Mouse (Mus musculus) midbrain, postnatal 0 days (tissue): Measurements from ENCODE around the gene Kcnc1. TPM values are rescaled to one million over a fixed set of nuclear protein-coding genes. Genes with fewer than 3 reads are reported as not detected.

Source experiments
- ATAC-seq: fragments of 200-750 bp; cut with Nextera tagmentation; 2 replicates; pipeline ENCODE4 v1.8.0; 2017; ENCODE audit warnings: moderate number of reproducible peaks, mild to moderate bottlenecking, moderate TSS enrichment, moderate library complexity; ENCODE audit not compliant: low FRiP score
- DNase-seq: peaks from one replicate; pipeline ENCODE4 v3.0.0-alpha.2; 2015; ENCODE audit warnings: low spot score
- H3K27ac ChIP-seq: fragments of 300-500 bp; sonication (generic); 2 replicates; pipeline ENCODE4 v1.5.1; 2014; ENCODE audit warnings: low read depth, mild to moderate bottlenecking, low read length, mixed read lengths
- H3K27me3 ChIP-seq: fragments of 300-500 bp; sonication (generic); 2 replicates; pipeline ENCODE4 v1.6.1; 2014; ENCODE audit warnings: low read length, control low read depth, mixed read lengths; ENCODE audit not compliant: insufficient read depth
- H3K36me3 ChIP-seq: fragments of 300-500 bp; sonication (generic); 2 replicates; pipeline ENCODE4 v1.6.1; 2014; ENCODE audit warnings: low read length, control low read depth, mixed read lengths; ENCODE audit not compliant: insufficient read depth
- H3K4me1 ChIP-seq: fragments of 300-500 bp; sonication (generic); 2 replicates; pipeline ENCODE4 v1.6.1; 2014; ENCODE audit warnings: mild to moderate bottlenecking, control low read depth, antibody characterized with exemption, low read length, mixed read lengths; ENCODE audit not compliant: insufficient read depth
- H3K4me2 ChIP-seq: fragments of 300-500 bp; sonication (generic); 2 replicates; pipeline ENCODE4 v1.6.1; 2014; ENCODE audit warnings: low read depth, mild to moderate bottlenecking, low read length, mixed read lengths; ENCODE audit not compliant: poor library complexity, severe bottlenecking
- H3K4me3 ChIP-seq: fragments of 300-500 bp; sonication (generic); 2 replicates; pipeline ENCODE4 v1.5.1; 2014; ENCODE audit warnings: low read depth, mild to moderate bottlenecking, low read length, moderate library complexity
- H3K9ac ChIP-seq: fragments of 300-500 bp; sonication (generic); replicated peaks from 2 replicates; pipeline ENCODE4 v1.6.1; 2014; ENCODE audit warnings: mild to moderate bottlenecking, low read length, moderate library complexity, mixed read lengths; ENCODE audit not compliant: poor library complexity, severe bottlenecking
- H3K9me3 ChIP-seq: fragments of 300-500 bp; sonication (generic); 2 replicates; pipeline ENCODE4 v1.6.1; 2016; ENCODE audit warnings: low read length, control low read depth
- CTCF ChIP-seq: IDR thresholded peaks from 2 replicates; pipeline ENCODE4 v1.5.1; 2016; ENCODE audit warnings: antibody characterized with exemption, mild to moderate bottlenecking
- WGBS: fragments of 180-500 bp; shearing (Covaris S2); extraction: QIAGEN DNeasy Blood & Tissue Kit; methylation state at CpG from one replicate; pipeline ENCODE4 v1.1.7; 2014; 5-methylcytosine and 5-hydroxymethylcytosine counted together
- polyA plus RNA-seq: library from polyadenylated mRNA; unstranded; fragments of >200 nt; fragmentation: Nextera tagmentation; extraction: Ambion mirVana; gene quantifications from 2 replicates; pipeline ENCODE4 v1.2.1, GENCODE M21; 2015
- total RNA-seq: library from RNA; depleted of rRNA; stranded (reverse); fragments of >200 nt; gene quantifications from 2 replicates; pipeline ENCODE4 v1.2.3, GENCODE M21; 2014

Kcnc1 gene
- total and polyA plus RNA-seq, 2 experiments from 2014 or later = 24.0 to 44.9 TPM

- Histone ChIP-seq H3K36me3 (peaks cover 19% of the 10 kb centered on the region), H3K4me3 (no peak overlapping the region), H3K4me1 (no peaks in the 10 kb centered on the region), H3K27ac (no peak overlapping the region), H3K4me2 (no peak overlapping the region), H3K9ac (no peak overlapping the region), H3K27me3 (no peaks in the 10 kb centered on the region), H3K9me3 (no peaks in the 10 kb centered on the region)
- DNase-seq (no peak), ATAC-seq (no peak)
- no peak for TF ChIP-seq CTCF
- 92% methylated on average over 5 of the region's 5 CpGs for WGBS
Observed at GRCm38 (mm10) chr7:46435833-46436232, 39.5 kb downstream of the Kcnc1 start.

GRCm38 (mm10) chr7:46438537-46439141 is 42.3 kb downstream of the Kcnc1 start:
- no peak overlapping the region for H3K4me2 ChIP-seq
- H3K4me3 ChIP-seq = no peak overlapping the region
- peaks cover 22% of the 10 kb centered on the region for H3K36me3 ChIP-seq
- ATAC-seq = no peak
- H3K27me3 ChIP-seq = no peaks in the 10 kb centered on the region
- no peak overlapping the region for H3K9ac ChIP-seq
- 63% methylated on average over 9 of the region's 9 CpGs for WGBS
- DNase-seq = no peak
- H3K27ac ChIP-seq = no peak overlapping the region
- H3K4me1 ChIP-seq = no peaks in the 10 kb centered on the region
- TF ChIP-seq CTCF = no peak
- no peaks in the 10 kb centered on the region for H3K9me3 ChIP-seq

GRCm38 (mm10) chr7:46443163-46443562 is 46.9 kb downstream of the Kcnc1 start:
- no peak for TF ChIP-seq CTCF
- H3K4me2 ChIP-seq = no peak overlapping the region
- H3K9me3 ChIP-seq = no peaks in the 10 kb centered on the region
- no peak for DNase-seq
- peaks cover 7% of the 10 kb centered on the region; the same call in 1 of the 2 replicates for H3K36me3 ChIP-seq
- no peak for ATAC-seq
- H3K4me3 ChIP-seq = no peak overlapping the region
- H3K9ac ChIP-seq = no peak overlapping the region
- WGBS = 80% methylated on average over 10 of the region's 10 CpGs
- H3K4me1 ChIP-seq = no peaks in the 10 kb centered on the region
- no peak overlapping the region for H3K27ac ChIP-seq
- H3K27me3 ChIP-seq = no peaks in the 10 kb centered on the region

GRCm38 (mm10) chr7:46445896-46446295 is 49.6 kb downstream of the Kcnc1 start:
- no peak for DNase-seq

GRCm38 (mm10) chr7:46447473-46448165 is 51.3 kb downstream of the Kcnc1 start:
- H3K27me3 ChIP-seq = no peaks in the 10 kb centered on the region
- H3K36me3 ChIP-seq = peaks cover 3% of the 10 kb centered on the region; the same call in 1 of the 2 replicates
- peaks cover 3% of the 10 kb centered on the region for H3K4me1 ChIP-seq
- ATAC-seq = no peak
- no peak overlapping the region for H3K4me2 ChIP-seq
- H3K27ac ChIP-seq = peak overlapping the region; percentile 44; the same call in 1 of the 2 replicates
- no peak for DNase-seq
- H3K9ac ChIP-seq = no peak overlapping the region
- H3K9me3 ChIP-seq = no peaks in the 10 kb centered on the region
- no peak for TF ChIP-seq CTCF
- WGBS = 39% methylated on average over 9 of the region's 9 CpGs
- no peak overlapping the region for H3K4me3 ChIP-seq

More at GRCm38 (mm10) chr7:46445896-46446295, 49.6 kb downstream of the Kcnc1 start:
- Histone ChIP-seq H3K4me1 (peaks cover 3% of the 10 kb centered on the region), H3K27me3 (no peaks in the 10 kb centered on the region), H3K4me2 (no peak overlapping the region), H3K4me3 (no peak overlapping the region), H3K36me3 (peaks cover 3% of the 10 kb centered on the region; the same call in 1 of the 2 replicates), H3K9ac (no peak overlapping the region), H3K9me3 (no peaks in the 10 kb centered on the region), H3K27ac (no peak overlapping the region)
- no peak for ATAC-seq
- no peak for TF ChIP-seq CTCF
- 85% methylated on average over 6 of the region's 6 CpGs for WGBS
